Mouse (Mus musculus): ENCODE results near the gene Mpzl1. TPM values are rescaled to one million over a fixed set of nuclear protein-coding genes. Genes with fewer than 3 reads are reported as not detected.

Gene Mpzl1
- polyA plus RNA-seq, 1 experiment from 2014 or later = 150 TPM

Other genes starting within 250 kb of the Mpzl1 start
- 17.6 and 19.4 TPM in 2 replicates for gene Dcaf6, start 174.1 kb downstream of the Mpzl1 start, polyA plus RNA-seq (2015; fragmentation: Nextera tagmentation; extraction: Ambion mirVana)
- 208 and 215 TPM in 2 replicates for gene Mpc2, start 173.9 kb downstream of the Mpzl1 start, polyA plus RNA-seq (2015; fragmentation: Nextera tagmentation; extraction: Ambion mirVana)
- 0.21 and 0.40 TPM in 2 replicates for gene Adcy10, start 149.4 kb downstream of the Mpzl1 start, polyA plus RNA-seq (2015; fragmentation: Nextera tagmentation; extraction: Ambion mirVana)
- gene Rcsd1, start 75.2 kb upstream of the Mpzl1 start, polyA plus RNA-seq (2015; fragmentation: Nextera tagmentation; extraction: Ambion mirVana) = 7.8 and 7.9 TPM in 2 replicates
- gene Creg1, start 129.2 kb upstream of the Mpzl1 start, polyA plus RNA-seq (2015; fragmentation: Nextera tagmentation; extraction: Ambion mirVana) = 32.6 and 33.9 TPM in 2 replicates
- 1.2 and 1.3 TPM in 2 replicates for gene Cd247, start 154.1 kb upstream of the Mpzl1 start, polyA plus RNA-seq (2015; fragmentation: Nextera tagmentation; extraction: Ambion mirVana)

Data from midbrain, embryonic 16.5 days (tissue).